Mouse (Mus musculus): ENCODE measurements around the gene Ephb4.

GRCm38 (mm10) chr5:137404081-137404480, 54.2 kb downstream of the Ephb4 start:
- TF ChIP-seq TAL1 (IDR thresholded peaks at IDR 0.05; ENCODE audit: low read length) (no peak), GATA1 (IDR thresholded peaks at IDR 0.05; ENCODE audit: low read length) (no peak)
